Mouse (Mus musculus) thymus, adult 2 months (tissue): ENCODE measurements around the gene Nyap1. TPM values are rescaled to one million over a fixed set of nuclear protein-coding genes. Genes with fewer than 3 reads are reported as not detected.

Experiments
- DNase-seq: peaks from one replicate; pipeline ENCODE4 v3.0.0; 2021
- H3K27ac ChIP-seq: fragments of 200-500 bp; 2 replicates; pipeline ENCODE4 v1.5.1; 2012; ENCODE audit warnings: low read length, control low read depth; ENCODE audit not compliant: control insufficient read depth, insufficient read depth
- H3K27me3 ChIP-seq: fragments of 200-500 bp; 2 replicates; pipeline ENCODE4 v1.6.1; 2012; ENCODE audit warnings: mild to moderate bottlenecking, low read length, moderate library complexity, mixed read lengths; ENCODE audit not compliant: control insufficient read depth, insufficient read depth
- H3K36me3 ChIP-seq: fragments of 200-500 bp; 2 replicates; pipeline ENCODE4 v1.6.1; 2012; ENCODE audit warnings: mild to moderate bottlenecking, low read length, moderate library complexity; ENCODE audit not compliant: control insufficient read depth, insufficient read depth
- H3K4me1 ChIP-seq: fragments of 200-500 bp; replicated peaks from 2 replicates; pipeline ENCODE4 v1.6.1; 2012; ENCODE audit warnings: low read length; ENCODE audit not compliant: control insufficient read depth, insufficient read depth
- H3K4me3 ChIP-seq: fragments of 200-500 bp; 2 replicates; pipeline ENCODE4 v1.5.1; 2012; ENCODE audit warnings: mild to moderate bottlenecking, low read length, control low read depth, moderate library complexity; ENCODE audit not compliant: control insufficient read depth, insufficient read depth
- CTCF ChIP-seq: fragments of 200-500 bp; IDR thresholded peaks from 2 replicates; pipeline ENCODE4 v1.5.1; 2012; ENCODE audit warnings: mild to moderate bottlenecking, control low read depth, low read length, moderate library complexity, borderline replicate concordance; ENCODE audit not compliant: control insufficient read depth, poor library complexity, insufficient read depth; ENCODE audit errors: extremely low read depth
- POLR2A ChIP-seq: fragments of 200-500 bp; IDR thresholded peaks from 2 replicates; pipeline ENCODE4 v1.6.1; 2012; ENCODE audit warnings: mild to moderate bottlenecking, low read length, control low read depth, moderate library complexity; ENCODE audit not compliant: control insufficient read depth, poor library complexity, insufficient read depth; ENCODE audit errors: extremely low read depth
- WGBS: fragments of 180-500 bp; shearing (Covaris S2); methylation state at CpG from one replicate; pipeline ENCODE4 v1.1.7; 2018; 5-methylcytosine and 5-hydroxymethylcytosine counted together
- polyA plus RNA-seq: library from polyadenylated mRNA; depleted of rRNA; stranded (reverse); fragments of >200 nt; gene quantifications from 2 replicates; pipeline ENCODE4 v1.2.3, GENCODE M21; 2012

Nyap1 gene
- polyA plus RNA-seq, 1 experiment: 97.2 TPM

DNA sequence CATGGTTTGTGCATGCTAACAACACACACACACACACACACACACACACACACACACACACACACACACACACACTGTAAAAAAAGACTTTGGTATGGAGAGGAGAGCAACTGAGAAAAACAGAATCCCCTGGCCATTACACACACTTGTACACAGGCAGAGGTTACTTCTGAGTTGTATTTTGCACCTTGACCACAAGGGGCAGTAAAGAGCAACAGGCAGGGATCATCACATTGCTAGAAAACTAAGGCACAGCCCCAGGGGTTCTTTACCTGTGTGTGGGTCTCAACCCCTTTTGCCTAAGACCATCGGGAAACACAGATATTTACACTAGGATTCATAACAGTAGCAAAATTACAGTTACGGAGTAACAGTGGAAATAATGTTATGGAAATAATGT is 29.3 kb upstream of the Nyap1 start:
- peak; percentile 57 for DNase-seq
- H3K27ac ChIP-seq: no peak overlapping the region
- no peak for TF ChIP-seq POLR2A
- no peak for TF ChIP-seq CTCF
- peaks cover 1% of the 10 kb centered on the region; the same call in 1 of the 2 replicates for H3K4me1 ChIP-seq
- no peaks in the 10 kb centered on the region for H3K36me3 ChIP-seq
- 50% methylated on average over 2 of the region's 2 CpGs for WGBS
- H3K27me3 ChIP-seq: no peaks in the 10 kb centered on the region
- H3K4me3 ChIP-seq: no peak overlapping the region

DNA sequence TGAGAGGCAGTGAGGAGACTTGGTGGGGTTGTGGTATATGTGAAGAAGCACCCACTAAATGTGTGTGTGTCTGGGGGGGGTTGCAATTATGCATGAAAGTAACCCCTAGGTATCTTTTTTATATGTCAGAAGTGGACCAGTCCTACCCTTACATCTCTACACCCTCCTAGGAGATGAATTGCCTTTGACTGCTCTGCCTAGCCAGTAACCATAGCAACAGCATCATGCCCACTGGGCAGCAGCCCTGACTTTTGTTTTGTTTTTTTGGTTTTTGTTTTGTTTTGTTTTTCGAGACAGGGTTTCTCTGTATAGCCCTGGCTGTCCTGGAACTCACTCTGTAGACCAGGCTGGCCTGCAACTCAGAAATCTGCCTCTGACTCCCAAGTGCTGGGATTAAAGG is 27.1 kb upstream of the Nyap1 start:
- H3K4me3 ChIP-seq: no peak overlapping the region
- WGBS: 97% methylated on average over 1 of the region's 1 CpGs
- no peak for TF ChIP-seq CTCF
- no peak for TF ChIP-seq POLR2A
- H3K27ac ChIP-seq: no peak overlapping the region
- DNase-seq: no peak
- H3K4me1 ChIP-seq: 0 out of 2 replicates have a peak, but pooled peaks cover 2% of the 10 kb centered on the region
- no peaks in the 10 kb centered on the region for H3K36me3 ChIP-seq
- H3K27me3 ChIP-seq: no peaks in the 10 kb centered on the region

DNA sequence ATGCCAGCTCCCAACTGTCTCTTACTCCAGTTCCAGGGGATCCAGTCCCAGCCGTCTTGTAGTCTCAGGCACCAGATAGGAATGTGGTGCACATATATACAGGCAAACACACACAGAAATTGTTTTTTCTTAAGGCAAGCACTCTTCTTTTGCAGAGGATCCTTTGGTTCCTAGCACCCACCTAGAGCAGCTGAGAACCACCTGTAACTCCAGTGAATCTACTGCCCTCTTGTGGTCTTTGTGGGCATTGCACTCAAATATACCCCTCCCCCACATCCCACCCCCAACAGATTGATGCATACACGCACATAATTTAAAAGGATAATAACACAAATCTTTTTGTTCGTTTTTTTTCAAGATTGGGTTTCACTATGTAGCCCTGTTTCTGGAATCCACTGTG is 24.9 kb upstream of the Nyap1 start:
- no peak for TF ChIP-seq CTCF
- no peak for TF ChIP-seq POLR2A
- H3K36me3 ChIP-seq: no peaks in the 10 kb centered on the region
- no peak overlapping the region for H3K4me3 ChIP-seq
- WGBS: 78% methylated on average over 3 of the region's 3 CpGs
- H3K4me1 ChIP-seq: 0 out of 2 replicates have a peak, but pooled peaks cover 2% of the 10 kb centered on the region
- no peak overlapping the region for H3K27ac ChIP-seq
- DNase-seq: no peak
- H3K27me3 ChIP-seq: no peaks in the 10 kb centered on the region

DNA sequence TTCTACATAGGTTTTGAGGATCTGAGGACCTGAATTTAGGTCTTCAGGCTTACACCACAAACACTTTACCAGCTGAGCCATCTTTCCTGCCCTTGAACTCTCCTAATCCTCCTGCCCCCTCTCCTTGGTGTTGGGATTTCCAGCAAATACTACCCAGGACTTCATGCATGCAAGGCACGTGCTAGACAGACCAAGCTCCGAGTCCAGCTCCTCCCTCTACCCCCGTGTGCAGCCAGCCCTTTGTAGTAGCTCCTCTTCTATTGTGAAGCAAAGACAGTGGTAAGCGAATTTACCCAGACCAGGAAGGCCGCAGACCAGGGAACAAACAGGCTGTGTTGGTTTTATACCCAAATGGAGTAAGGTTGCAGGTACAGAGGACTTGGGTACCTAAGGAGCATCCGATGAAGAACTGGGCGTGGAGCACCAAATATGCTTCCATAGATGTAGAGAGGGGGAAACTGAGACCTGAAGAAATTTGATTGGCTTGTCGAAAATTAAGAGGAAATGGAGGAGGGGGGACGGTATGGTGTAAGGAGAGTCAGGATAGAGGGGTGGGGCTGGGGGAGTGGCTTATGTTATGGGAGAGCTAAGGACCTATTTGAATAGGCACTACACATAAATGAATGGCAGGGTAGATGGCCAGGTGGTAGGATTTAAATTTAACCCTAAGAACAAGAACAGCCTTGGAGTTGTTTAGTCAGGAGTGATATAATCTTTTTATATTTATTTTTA is 23.4 kb upstream of the Nyap1 start:
- Histone ChIP-seq H3K4me1 (0 out of 2 replicates have a peak, but pooled peaks cover 2% of the 10 kb centered on the region), H3K27me3 (no peaks in the 10 kb centered on the region), H3K4me3 (no peak overlapping the region), H3K36me3 (peaks cover under 1% of the 10 kb centered on the region; the same call in 1 of the 2 replicates), H3K27ac (no peak overlapping the region)
- no peak for DNase-seq
- WGBS: 78% methylated on average over 9 of the region's 9 CpGs
- no peak for TF ChIP-seq POLR2A
- no peak for TF ChIP-seq CTCF

GRCm38 (mm10) chr5:137759971-137760412 is 18.6 kb upstream of the Nyap1 start:
- TF ChIP-seq POLR2A: no peak
- peak; percentile 85 for TF ChIP-seq CTCF
- Histone ChIP-seq H3K36me3 (peaks cover 38% of the 10 kb centered on the region), H3K4me1 (peaks cover 10% of the 10 kb centered on the region; the same call in 1 of the 2 replicates), H3K27me3 (no peaks in the 10 kb centered on the region), H3K4me3 (no peak overlapping the region), H3K27ac (no peak overlapping the region)
- 59% methylated on average over 4 of the region's 4 CpGs for WGBS
- DNase-seq: peak; percentile 86

GRCm38 (mm10) chr5:137758921-137759534 is 17.6 kb upstream of the Nyap1 start:
- Histone ChIP-seq H3K4me3 (no peak overlapping the region), H3K27me3 (no peaks in the 10 kb centered on the region), H3K27ac (no peak overlapping the region), H3K4me1 (peaks cover 10% of the 10 kb centered on the region; the same call in 1 of the 2 replicates), H3K36me3 (peaks cover 42% of the 10 kb centered on the region)
- TF ChIP-seq POLR2A (no peak), CTCF (no peak)
- no peak for DNase-seq
- WGBS: 96% methylated on average over 19 of the region's 19 CpGs
